Mouse (Mus musculus): Measurements from ENCODE around the gene Rbm42.

- TF ChIP-seq CTCF (IDR thresholded peaks at IDR 0.05; ENCODE audit: low read depth) (no peak), EP300 (IDR thresholded peaks at IDR 0.05; ENCODE audit: low read depth) (no peak)
These were observed 45.7 kb downstream of the Rbm42 start for GRCm38 (mm10) chr7:30604424-30604823.

Data from heart, postnatal 0 days (tissue).